Mouse (Mus musculus): Measurements from ENCODE around the gene Tlr2. TPM values are rescaled to one million over a fixed set of nuclear protein-coding genes. Genes with fewer than 3 reads are reported as not detected.

The Tlr2 gene
- polyA plus RNA-seq, 1 experiment from 2014 or later, result 3.5 TPM

DNA sequence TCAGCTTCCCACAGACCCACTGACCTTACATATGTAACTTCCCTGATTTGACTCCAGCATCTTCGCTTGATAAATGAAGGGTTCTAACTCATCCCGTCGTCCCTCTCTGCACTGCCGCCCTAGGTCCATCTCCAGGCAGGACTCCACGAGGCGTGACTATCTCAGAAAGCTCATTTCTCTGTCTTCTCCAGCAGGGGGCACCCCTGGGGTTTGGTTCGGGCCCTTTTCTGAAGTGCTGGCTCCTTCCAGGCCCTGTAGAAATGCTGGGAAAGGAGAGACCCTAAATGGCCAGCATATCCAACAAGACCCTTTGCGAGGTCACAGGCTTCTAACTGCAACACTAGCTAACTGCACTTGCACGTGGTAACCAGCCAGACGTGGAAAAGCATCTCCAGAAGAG, 43.7 kb downstream of the Tlr2 start:
- peak overlapping the region; percentile 36; the same call in 1 of the 2 replicates for H3K4me2 ChIP-seq
- TF ChIP-seq CTCF (IDR thresholded peaks at IDR 0.05; ENCODE audit: low read depth), result peak; percentile 71
- WGBS, result 5% methylated on average over 10 of the region's 10 CpGs
- DNase-seq (peak; percentile 82), ATAC-seq (ENCODE audit: insufficient read depth) (peak; percentile 69; the same call in 1 of the 2 replicates)
- H3K4me3 ChIP-seq (ENCODE audit: low read depth, low read length), result no peak overlapping the region
- H3K9me3 ChIP-seq (ENCODE audit: low read depth, low read length), result no peaks in the 10 kb centered on the region
- no peak overlapping the region for H3K27ac ChIP-seq (ENCODE audit: low read depth)
- H3K36me3 ChIP-seq (ENCODE audit: insufficient read depth), result no peaks in the 10 kb centered on the region
- H3K27me3 ChIP-seq (ENCODE audit: insufficient read depth, low read length), result no peaks in the 10 kb centered on the region
- no peaks in the 10 kb centered on the region for H3K4me1 ChIP-seq (ENCODE audit: insufficient read depth)
- no peak overlapping the region for H3K9ac ChIP-seq

- Histone ChIP-seq H3K27ac (ENCODE audit: low read depth) (no peak overlapping the region), H3K36me3 (ENCODE audit: insufficient read depth) (no peaks in the 10 kb centered on the region), H3K27me3 (ENCODE audit: insufficient read depth, low read length) (no peaks in the 10 kb centered on the region), H3K4me1 (ENCODE audit: insufficient read depth) (no peaks in the 10 kb centered on the region), H3K9ac (no peak overlapping the region), H3K4me3 (ENCODE audit: low read depth, low read length) (no peak overlapping the region), H3K4me2 (no peak overlapping the region), H3K9me3 (ENCODE audit: low read depth, low read length) (no peaks in the 10 kb centered on the region)
- peak; percentile 37 for TF ChIP-seq CTCF (IDR thresholded peaks at IDR 0.05; ENCODE audit: low read depth)
- no peak for ATAC-seq (ENCODE audit: insufficient read depth)
- DNase-seq, result no peak
- WGBS, result 64% methylated on average over 6 of the region's 6 CpGs
Observed at GRCm38 (mm10) chr3:83797098-83797497, 44.5 kb downstream of the Tlr2 start.

DNA sequence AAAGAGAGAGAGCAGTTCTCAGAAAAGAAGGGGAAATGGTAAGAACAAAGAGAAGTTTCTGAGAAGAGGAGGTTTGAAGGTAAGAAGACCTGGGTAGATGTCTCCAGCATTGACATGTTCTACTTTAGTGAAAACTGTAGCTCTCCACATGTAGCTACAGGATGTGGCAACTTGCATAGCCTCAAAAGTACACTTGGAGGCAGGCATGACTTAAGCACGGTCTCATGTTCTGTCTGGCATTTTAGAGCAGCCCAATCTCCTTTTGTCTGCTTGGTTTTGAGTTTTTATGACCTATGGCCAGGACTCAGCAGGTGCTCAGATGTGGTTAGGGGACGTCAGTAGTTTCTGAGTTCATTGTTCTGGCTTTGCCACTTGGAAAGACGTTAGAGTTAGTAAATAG, 50.1 kb downstream of the Tlr2 start:
- Histone ChIP-seq H3K36me3 (ENCODE audit: insufficient read depth) (no peaks in the 10 kb centered on the region), H3K4me3 (ENCODE audit: low read depth, low read length) (no peak overlapping the region), H3K27me3 (ENCODE audit: insufficient read depth, low read length) (no peaks in the 10 kb centered on the region), H3K9ac (no peak overlapping the region), H3K27ac (ENCODE audit: low read depth) (no peak overlapping the region), H3K4me2 (no peak overlapping the region), H3K4me1 (ENCODE audit: insufficient read depth) (no peaks in the 10 kb centered on the region), H3K9me3 (ENCODE audit: low read depth, low read length) (no peaks in the 10 kb centered on the region)
- DNase-seq (no peak), ATAC-seq (ENCODE audit: insufficient read depth) (no peak)
- no peak for TF ChIP-seq CTCF (IDR thresholded peaks at IDR 0.05; ENCODE audit: low read depth)
- WGBS, result 72% methylated on average over 3 of the region's 3 CpGs

DNA sequence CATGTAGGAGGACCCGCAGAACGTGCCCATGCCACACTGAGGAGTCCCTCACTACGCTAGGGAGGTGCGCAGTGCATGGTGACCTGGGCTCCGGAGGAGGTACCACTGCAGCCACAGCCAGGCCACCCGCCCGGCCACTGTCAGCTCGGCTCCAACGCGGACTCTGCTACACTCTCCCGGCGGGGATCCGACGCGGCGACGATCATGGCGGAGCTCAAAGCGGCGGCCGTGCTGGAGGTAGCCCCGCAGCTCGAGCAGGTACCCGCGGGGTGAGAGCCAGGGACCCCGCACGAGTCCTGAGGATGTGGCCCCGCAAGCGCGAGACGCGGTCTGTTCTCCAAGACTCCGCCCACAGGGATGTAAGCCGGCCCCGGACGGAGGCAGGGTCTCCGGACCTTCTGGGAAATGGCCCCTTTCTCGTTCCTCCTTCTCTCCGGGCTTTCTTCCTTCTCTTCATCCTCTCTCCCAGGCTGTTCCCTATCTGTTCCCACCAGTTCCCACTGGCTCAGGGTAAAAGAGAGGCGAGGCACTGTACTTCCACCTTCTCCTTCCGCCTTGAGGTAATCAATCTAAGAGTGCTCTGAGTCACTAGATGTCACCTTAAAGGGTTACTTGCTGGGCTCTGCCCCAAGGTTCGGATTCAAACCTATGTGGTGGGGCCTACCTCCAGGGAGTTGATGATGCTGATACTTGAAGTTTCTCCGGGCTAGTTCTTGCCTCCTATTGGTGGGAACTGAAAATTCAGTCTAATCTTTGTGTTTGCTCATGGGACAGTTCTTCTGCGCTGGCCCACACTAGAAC, 51.7 kb downstream of the Tlr2 start:
- 0 out of 2 replicates have a peak, but pooled peaks cover 3% of the 10 kb centered on the region for H3K4me1 ChIP-seq (ENCODE audit: insufficient read depth)
- DNase-seq (peak; percentile 73), ATAC-seq (ENCODE audit: insufficient read depth) (peak; percentile 82)
- peak; percentile 46 for TF ChIP-seq CTCF (IDR thresholded peaks at IDR 0.05; ENCODE audit: low read depth)
- peak overlapping the region; percentile 74 for H3K4me2 ChIP-seq
- WGBS, result 2% methylated on average over 44 of the region's 44 CpGs
- H3K27ac ChIP-seq (ENCODE audit: low read depth), result no peak overlapping the region
- peak overlapping the region; percentile 67 for H3K9ac ChIP-seq
- H3K27me3 ChIP-seq (ENCODE audit: insufficient read depth, low read length), result no peaks in the 10 kb centered on the region
- H3K4me3 ChIP-seq (ENCODE audit: low read depth, low read length), result peak overlapping the region; percentile 62
- no peaks in the 10 kb centered on the region for H3K36me3 ChIP-seq (ENCODE audit: insufficient read depth)
- no peaks in the 10 kb centered on the region for H3K9me3 ChIP-seq (ENCODE audit: low read depth, low read length)

- DNase-seq (no peak), ATAC-seq (ENCODE audit: insufficient read depth) (no peak)
- H3K4me3 ChIP-seq (ENCODE audit: low read depth, low read length), result no peak overlapping the region
- no peak overlapping the region for H3K27ac ChIP-seq (ENCODE audit: low read depth)
- H3K4me2 ChIP-seq, result no peak overlapping the region
- no peaks in the 10 kb centered on the region for H3K36me3 ChIP-seq (ENCODE audit: insufficient read depth)
- H3K9me3 ChIP-seq (ENCODE audit: low read depth, low read length), result no peaks in the 10 kb centered on the region
- 76% methylated on average over 7 of the region's 7 CpGs for WGBS
- no peak for TF ChIP-seq CTCF (IDR thresholded peaks at IDR 0.05; ENCODE audit: low read depth)
- H3K9ac ChIP-seq, result no peak overlapping the region
- no peaks in the 10 kb centered on the region for H3K27me3 ChIP-seq (ENCODE audit: insufficient read depth, low read length)
- H3K4me1 ChIP-seq (ENCODE audit: insufficient read depth), result peaks cover 19% of the 10 kb centered on the region
Observed at GRCm38 (mm10) chr3:83787776-83788305, 53.7 kb downstream of the Tlr2 start.

GRCm38 (mm10) chr3:83787086-83787485, 54.5 kb downstream of the Tlr2 start:
- Histone ChIP-seq H3K36me3 (ENCODE audit: insufficient read depth) (no peaks in the 10 kb centered on the region), H3K4me3 (ENCODE audit: low read depth, low read length) (no peak overlapping the region), H3K27ac (ENCODE audit: low read depth) (no peak overlapping the region), H3K4me1 (ENCODE audit: insufficient read depth) (peaks cover 19% of the 10 kb centered on the region), H3K27me3 (ENCODE audit: insufficient read depth, low read length) (no peaks in the 10 kb centered on the region), H3K9me3 (ENCODE audit: low read depth, low read length) (no peaks in the 10 kb centered on the region), H3K4me2 (no peak overlapping the region), H3K9ac (no peak overlapping the region)
- no peak for ATAC-seq (ENCODE audit: insufficient read depth)
- no peak for DNase-seq
- TF ChIP-seq CTCF (IDR thresholded peaks at IDR 0.05; ENCODE audit: low read depth), result no peak
- 84% methylated on average over 2 of the region's 2 CpGs for WGBS

Other genes with a start within 250 kb of the Tlr2 start
- 87.3 and 92.3 TPM in 2 replicates for gene Sfrp2, start 75.4 kb downstream of the Tlr2 start, polyA plus RNA-seq (2014; fragmentation: Nextera tagmentation; extraction: Ambion mirVana)
- 59.5 and 61.9 TPM in 2 replicates for gene Tmem131l, start 198.4 kb upstream of the Tlr2 start, polyA plus RNA-seq (2014; fragmentation: Nextera tagmentation; extraction: Ambion mirVana)